Mouse (Mus musculus) spleen, adult 18-20 months (tissue): ENCODE data around the gene Nacc2.

Experiments
- DNase-seq, 2 experiments: peaks; one replicate each; pipeline ENCODE4 v3.0.0; 2022; ENCODE audit warnings: mixed read lengths in 2 of 2

Nacc2 gene

GRCm38 (mm10) chr2:26139034-26139544 is 16.1 kb upstream of the Nacc2 start:
- no peak for DNase-seq

- DNase-seq, result no peak
Measured at GRCm38 (mm10) chr2:26138252-26139033, 15.4 kb upstream of the Nacc2 start.

- no peak for DNase-seq
Measured at GRCm38 (mm10) chr2:26134591-26134990, 11.6 kb upstream of the Nacc2 start.

- peak; percentile 35 to 39 for DNase-seq
Measured at GRCm38 (mm10) chr2:26132628-26133551, 9.9 kb upstream of the Nacc2 start.

- DNase-seq, result no peak
Measured at GRCm38 (mm10) chr2:26131327-26131726, 8.3 kb upstream of the Nacc2 start.

- no peak for DNase-seq
Measured at GRCm38 (mm10) chr2:26129962-26130361, 6.9 kb upstream of the Nacc2 start.

- DNase-seq, result no peak
Measured at GRCm38 (mm10) chr2:26129346-26129745, 6.3 kb upstream of the Nacc2 start.

- DNase-seq, result peak in 1 of 2 experiments; percentile 35
Measured at GRCm38 (mm10) chr2:26122171-26123078, 595 bp downstream of the Nacc2 start.

- DNase-seq, result no peak
Measured at GRCm38 (mm10) chr2:26121541-26122083, 1.4 kb downstream of the Nacc2 start.

- DNase-seq, result no peak
Measured at GRCm38 (mm10) chr2:26119626-26120025, 3.4 kb downstream of the Nacc2 start.

GRCm38 (mm10) chr2:26119310-26119592 is 3.8 kb downstream of the Nacc2 start:
- no peak for DNase-seq

GRCm38 (mm10) chr2:26118584-26119309 is 4.3 kb downstream of the Nacc2 start:
- DNase-seq, result no peak

GRCm38 (mm10) chr2:26117580-26117979 is 5.4 kb downstream of the Nacc2 start:
- no peak for DNase-seq

- no peak for DNase-seq
Measured at GRCm38 (mm10) chr2:26116550-26116949, 6.5 kb downstream of the Nacc2 start.

GRCm38 (mm10) chr2:26115215-26115614 is 7.8 kb downstream of the Nacc2 start:
- DNase-seq, result no peak

- DNase-seq, result no peak
Measured at GRCm38 (mm10) chr2:26108237-26108636, 14.8 kb downstream of the Nacc2 start.

GRCm38 (mm10) chr2:26107011-26107410 is 16.0 kb downstream of the Nacc2 start:
- no peak for DNase-seq

- no peak for DNase-seq
Measured at GRCm38 (mm10) chr2:26106233-26106632, 16.8 kb downstream of the Nacc2 start.

- DNase-seq, result no peak
Measured at GRCm38 (mm10) chr2:26100296-26100695, 22.7 kb downstream of the Nacc2 start.

GRCm38 (mm10) chr2:26099851-26100250 is 23.2 kb downstream of the Nacc2 start:
- DNase-seq, result no peak

- DNase-seq, result no peak
Measured at GRCm38 (mm10) chr2:26099260-26099659, 23.8 kb downstream of the Nacc2 start.

GRCm38 (mm10) chr2:26093897-26094296 is 29.1 kb downstream of the Nacc2 start:
- DNase-seq, result no peak
